Mouse (Mus musculus): ENCODE measurements at regions not wholly inside any gene's neighbourhood (a gene's known extent, or its start where the extent isn't known, plus 50 kb on each side); places are given as distances from the start of the nearest gene placed in this dataset.

DNA sequence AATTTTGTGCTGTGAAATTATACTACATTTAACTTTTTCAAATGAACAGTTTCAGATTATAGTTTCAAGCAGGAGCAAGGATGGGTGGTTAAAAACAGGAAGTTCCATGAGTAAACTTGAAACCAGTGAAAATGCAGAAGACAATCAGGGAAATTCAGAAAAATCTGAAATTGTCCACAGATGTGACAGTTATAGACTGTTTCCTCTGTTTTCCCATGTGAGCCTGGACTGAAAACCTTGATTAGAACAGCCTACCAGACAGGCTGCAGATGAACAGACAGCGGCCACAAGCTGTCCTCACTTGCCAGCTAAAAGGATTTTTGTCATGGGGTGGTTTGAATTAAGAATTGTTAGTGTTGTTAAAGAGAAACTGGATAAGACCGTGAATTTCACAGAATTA is 91.4 kb downstream of the Nfkbiz start:
- no peak for TF ChIP-seq CTCF (IDR thresholded peaks at IDR 0.05; ENCODE audit: low read depth)
- no peak for TF ChIP-seq EP300 (IDR thresholded peaks at IDR 0.05; ENCODE audit: low read depth)
